ENCODE assay signal across 9 mouse cellular contexts in the genomic region with DNA sequence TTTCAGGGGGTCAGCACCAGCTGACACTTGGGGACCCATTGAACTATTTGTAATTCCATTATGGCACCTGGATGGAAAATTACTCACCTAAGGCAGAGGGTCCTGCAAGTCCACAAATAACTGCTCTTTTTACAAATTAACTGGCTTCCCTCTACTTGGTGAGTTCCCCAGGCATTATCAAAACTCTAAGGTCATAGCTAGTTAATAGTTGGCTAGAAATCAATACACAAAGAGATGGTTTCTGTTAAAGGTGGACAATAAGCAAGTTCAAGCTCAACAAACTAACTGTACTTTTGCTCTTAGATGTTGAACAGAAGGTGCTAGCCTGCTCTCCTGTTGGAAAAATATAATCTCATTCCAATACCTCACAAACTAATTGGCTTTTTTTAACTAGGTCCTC.
"Had no signal": no experiment of that assay in that cellular context is flagged by ENCODE, and none has a peak within 500 bp of the region (broad histone marks: within the 10 kb centered on the region; RNA-seq: fewer than 3 reads in every experiment).

No protein-coding gene starts in this region.

- H3K4me1 ChIP-seq: hindbrain, embryonic 15.5 days; midbrain, embryonic 10.5 days had no signal

- H3K4me2 ChIP-seq: hindbrain, embryonic 15.5 days; limb, embryonic 13.5 days had no signal

- H3K4me3 ChIP-seq: hindbrain, embryonic 15.5 days; limb, embryonic 13.5 days; midbrain, embryonic 10.5 days; myocyte had no signal

- H3K9me3 ChIP-seq: hindbrain, embryonic 15.5 days; limb, embryonic 13.5 days; midbrain, embryonic 10.5 days had no signal

- H3K36me3 ChIP-seq: hindbrain, embryonic 15.5 days; limb, embryonic 13.5 days; midbrain, embryonic 10.5 days had no signal

- ATAC-seq: lung, postnatal 0 days had no signal

- H3K27ac ChIP-seq: hindbrain, embryonic 15.5 days; limb, embryonic 13.5 days; midbrain, embryonic 10.5 days had no signal

- H3K27me3 ChIP-seq: hindbrain, embryonic 15.5 days; limb, embryonic 13.5 days had no signal

- DNase-seq: lung, adult 2 months; lung, postnatal 36 days; midbrain, embryonic 14.5 days; thymus, postnatal 36 days had no signal

- H3K9ac ChIP-seq: hindbrain, embryonic 15.5 days; limb, embryonic 13.5 days had no signal
